Mouse (Mus musculus): ENCODE results near the gene Rph3a.

- TF ChIP-seq CTCF (IDR thresholded peaks at IDR 0.05; ENCODE audit: borderline replicate concordance, control insufficient read depth, extremely low read depth, insufficient read depth, low read length, poor library complexity) = no peak
- no peak for TF ChIP-seq POLR2A (IDR thresholded peaks at IDR 0.05; ENCODE audit: control insufficient read depth, extremely low read depth, insufficient read depth, low read length, poor library complexity)
These were observed 43.7 kb downstream of the Rph3a start for GRCm38 (mm10) chr5:120966156-120966555.
